In genomic region chr13:103363181-103363580, GRCm38 (mm10) we compare ENCODE assay signal across 33 mouse cellular contexts.
"Had no signal": no experiment of that assay in that cellular context is flagged by ENCODE, and none has a peak within 500 bp of the region (broad histone marks: within the 10 kb centered on the region; RNA-seq: fewer than 3 reads in every experiment).

No protein-coding gene starts in this region.

- ATAC-seq: hindbrain, embryonic 16.5 days; hindbrain, postnatal 0 days; inflammation-experienced regulatory T-cells, adult 6 months; intestine, embryonic 15.5 days; intestine, embryonic 16.5 days; intestine, postnatal 0 days had no signal

- H3K36me3 ChIP-seq: heart, embryonic 10.5 days; heart, embryonic 12.5 days; heart, embryonic 13.5 days; heart, embryonic 15.5 days; hindbrain, embryonic 10.5 days; hindbrain, embryonic 12.5 days; hindbrain, embryonic 15.5 days; intestine, embryonic 15.5 days; kidney, embryonic 15.5 days had no signal

- DNase-seq: heart, postnatal 10 days; heart, postnatal 14 days; heart, postnatal 36 days; heart, postnatal 4 days; kidney, adult 11 months; kidney, adult 2 months; kidney, adult 8-10 months; kidney, adult 9 months; kidney, postnatal 10 days; kidney, postnatal 14 days; kidney, postnatal 25 days; kidney, postnatal 36 days; kidney, postnatal 4 days; layer of hippocampus, adult 9-11 months; layer of hippocampus, postnatal 36 days had no signal

- H3K4me2 ChIP-seq: heart, embryonic 11.5 days; heart, embryonic 12.5 days; heart, embryonic 13.5 days; heart, embryonic 15.5 days; hindbrain, embryonic 12.5 days; hindbrain, embryonic 14.5 days; hindbrain, embryonic 15.5 days; intestine, embryonic 15.5 days; kidney, embryonic 15.5 days had no signal

- H3K9me3 ChIP-seq: heart, embryonic 10.5 days; heart, embryonic 12.5 days; heart, embryonic 13.5 days; heart, embryonic 15.5 days; hindbrain, embryonic 10.5 days; hindbrain, embryonic 12.5 days; hindbrain, embryonic 15.5 days; intestine, embryonic 15.5 days; kidney, embryonic 15.5 days had no signal

- H3K27ac ChIP-seq: heart, embryonic 10.5 days; heart, embryonic 13.5 days; heart, embryonic 15.5 days; hindbrain, embryonic 10.5 days; hindbrain, embryonic 12.5 days; hindbrain, embryonic 14.5 days; hindbrain, embryonic 15.5 days; hindbrain, postnatal 0 days; intestine, embryonic 15.5 days; kidney, embryonic 15.5 days; layer of hippocampus, adult 2 months; left cerebral cortex, adult 2 months had no signal

- H3K27me3 ChIP-seq: heart, embryonic 12.5 days; heart, embryonic 13.5 days; heart, embryonic 15.5 days; hindbrain, embryonic 12.5 days; hindbrain, embryonic 15.5 days; intestine, embryonic 15.5 days; kidney, embryonic 15.5 days had no signal

- H3K9ac ChIP-seq: heart, embryonic 12.5 days; heart, embryonic 13.5 days; heart, embryonic 15.5 days; hindbrain, embryonic 12.5 days; hindbrain, embryonic 14.5 days; hindbrain, embryonic 15.5 days; intestine, embryonic 15.5 days; kidney, embryonic 15.5 days had no signal

- H3K4me1 ChIP-seq: heart, embryonic 10.5 days; heart, embryonic 12.5 days; heart, embryonic 15.5 days; hindbrain, embryonic 10.5 days; hindbrain, embryonic 12.5 days; hindbrain, embryonic 15.5 days; intestine, embryonic 15.5 days had no signal

- H3K4me3 ChIP-seq: heart, embryonic 10.5 days; heart, embryonic 12.5 days; heart, embryonic 13.5 days; heart, embryonic 15.5 days; hindbrain, embryonic 10.5 days; hindbrain, embryonic 12.5 days; hindbrain, embryonic 15.5 days; intestine, embryonic 15.5 days; kidney, embryonic 15.5 days; layer of hippocampus, adult 2 months; left cerebral cortex, adult 2 months had no signal
